Mouse (Mus musculus): ENCODE results near the gene Gpr65.
"Not testable (repeated sequence)": the region's sequence is repeated elsewhere in the genome, so short reads cannot be mapped to it uniquely, and the experiment has no call there.

The Gpr65 gene

DNA sequence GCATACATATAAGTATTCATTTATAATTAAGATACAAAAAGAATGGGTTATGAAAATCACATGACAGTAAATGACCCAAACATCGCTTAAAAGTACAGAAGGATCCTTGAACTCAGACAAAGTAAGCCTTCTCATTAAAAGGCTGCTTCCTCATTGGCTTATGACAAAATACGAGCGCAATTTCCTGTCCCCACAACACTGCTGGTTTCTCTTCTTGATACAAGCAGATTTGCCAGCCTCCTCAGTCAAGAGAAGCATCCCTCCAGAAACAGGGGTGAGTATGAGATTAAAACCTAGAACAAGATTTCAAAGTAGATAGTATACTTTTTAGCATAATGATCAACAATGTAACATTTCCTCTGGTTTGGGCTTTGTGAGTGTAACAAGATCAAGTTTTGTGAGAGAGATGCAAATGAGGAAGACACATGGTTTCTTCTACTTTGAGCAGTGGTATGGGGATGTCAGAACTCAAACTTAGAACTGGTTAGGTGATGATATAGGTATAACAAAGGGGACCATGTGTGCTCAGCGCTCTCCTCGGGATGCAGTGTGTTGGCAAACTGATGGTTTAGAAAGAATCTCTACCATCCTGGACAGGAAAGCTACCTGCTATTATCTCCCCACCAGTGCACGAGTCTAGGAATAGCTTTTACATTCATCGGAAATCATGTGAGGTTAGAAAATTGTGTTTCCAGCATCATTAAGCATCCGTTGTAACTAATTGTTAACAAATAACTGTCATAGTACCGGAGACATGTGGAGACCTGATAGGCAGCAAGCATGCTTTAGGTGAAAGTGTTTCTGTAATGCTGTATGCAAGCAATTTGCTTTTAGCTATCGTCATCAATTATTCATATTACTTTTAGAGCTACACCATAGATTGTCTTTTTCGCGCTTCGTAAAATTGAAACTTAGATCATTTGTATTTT is at the start of gene Gpr65:
Gene Gpr65, plus strand, starts transcription at position 195 of the 929 bp plus-strand sequence.
- peak; percentile 48 to 55 for DNase-seq (ENCODE audit: low spot score in 2 of 2)

DNA sequence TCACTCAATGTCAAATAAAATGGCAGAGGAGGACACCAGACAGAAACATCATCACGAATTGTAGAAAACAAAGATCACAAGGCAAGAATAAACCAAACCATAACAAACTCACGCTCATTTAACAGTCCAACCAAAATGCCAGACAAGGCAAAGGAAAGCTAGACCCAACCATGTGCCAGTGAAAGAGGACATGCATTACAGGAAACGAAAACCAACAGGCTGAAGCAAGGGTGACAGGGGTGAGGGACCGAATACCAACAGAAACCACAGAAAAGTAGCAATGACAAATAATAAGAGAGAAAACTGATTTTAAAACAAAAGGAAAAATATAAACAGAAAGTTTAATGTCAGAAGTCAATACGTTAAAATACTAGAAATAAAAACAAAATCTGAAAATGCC is 45.1 kb upstream of the Gpr65 start:
- DNase-seq (ENCODE audit: low spot score in 2 of 2) = no peak

DNA sequence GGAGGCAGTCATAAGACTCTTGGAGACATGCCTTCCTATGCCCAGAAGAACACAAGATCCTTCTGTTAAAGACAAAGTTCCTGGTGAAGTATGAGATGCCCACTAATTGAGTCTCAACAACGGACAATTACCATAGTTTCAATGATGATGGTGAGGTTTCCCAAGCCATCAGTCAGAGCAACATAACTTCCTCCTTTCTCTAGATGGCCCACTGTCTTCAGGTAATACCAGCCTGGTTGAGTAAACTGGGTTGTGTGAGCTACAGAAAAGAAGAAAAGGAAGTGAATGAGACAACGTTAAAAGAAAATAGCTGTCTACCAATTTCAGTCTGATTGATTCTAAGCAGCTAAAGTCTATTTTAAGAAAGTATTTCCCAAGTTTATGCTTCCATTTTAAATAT is 41.4 kb upstream of the Gpr65 start:
- DNase-seq (ENCODE audit: low spot score in 2 of 2) = no peak

DNA sequence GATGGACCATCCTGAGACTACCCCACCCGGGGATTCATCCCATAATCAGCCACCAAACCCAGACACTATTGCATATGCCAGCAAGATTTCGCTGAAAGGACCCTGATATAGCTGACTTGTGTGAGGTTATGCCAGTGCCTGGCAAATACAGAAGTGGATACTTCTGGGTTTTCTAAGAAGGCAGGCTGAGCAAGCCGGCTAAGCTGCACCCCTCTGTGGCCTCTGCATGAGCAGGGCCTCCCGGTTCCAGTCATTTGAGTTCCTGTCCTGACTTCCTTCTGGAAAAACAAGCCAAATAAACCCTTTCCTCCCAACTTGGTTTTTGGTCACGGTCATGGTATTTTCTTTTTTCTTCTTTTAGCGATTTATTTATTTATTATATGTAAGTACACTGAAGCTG is 30.0 kb upstream of the Gpr65 start:
- DNase-seq (ENCODE audit: low spot score in 2 of 2) = not testable (repeated sequence)

DNA sequence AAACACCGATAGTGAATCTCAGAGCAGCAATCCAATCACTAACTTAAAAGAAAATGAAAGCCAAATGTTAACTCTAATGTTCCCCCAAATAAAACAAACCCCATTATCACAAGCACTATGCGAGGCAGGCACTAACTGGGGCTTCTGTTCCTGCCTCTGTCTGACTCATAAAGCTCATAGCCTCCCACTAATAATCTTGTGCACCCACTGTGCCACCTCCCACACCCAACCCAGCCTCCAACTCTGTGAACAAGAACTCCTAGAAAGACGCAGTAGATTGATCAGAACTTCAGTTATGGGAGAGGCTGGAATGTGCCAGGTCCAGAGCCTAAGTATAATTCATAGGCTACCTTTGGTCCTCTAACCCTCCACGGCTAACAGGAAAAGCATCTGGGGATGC is 24.3 kb upstream of the Gpr65 start:
- no peak for DNase-seq (ENCODE audit: low spot score in 2 of 2)

DNA sequence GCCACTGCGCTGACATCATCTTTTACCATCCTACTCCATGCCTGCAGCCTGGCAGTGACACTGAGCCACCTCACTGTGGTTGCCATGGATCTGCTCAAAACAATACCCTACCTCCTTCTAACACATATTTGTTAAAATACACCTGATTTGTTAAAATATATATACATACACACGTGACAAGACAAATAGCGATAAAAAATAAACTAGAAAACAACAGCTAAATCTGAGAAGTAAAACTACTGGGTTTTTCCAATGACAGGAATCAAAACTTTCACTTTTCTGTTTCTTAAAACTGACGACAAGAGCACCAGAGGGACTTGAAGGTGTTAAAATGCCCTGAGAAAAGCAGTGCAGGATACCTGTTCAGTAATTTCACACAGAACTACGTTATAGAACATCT is 23.6 kb upstream of the Gpr65 start:
- no peak for DNase-seq (ENCODE audit: low spot score in 2 of 2)

DNA sequence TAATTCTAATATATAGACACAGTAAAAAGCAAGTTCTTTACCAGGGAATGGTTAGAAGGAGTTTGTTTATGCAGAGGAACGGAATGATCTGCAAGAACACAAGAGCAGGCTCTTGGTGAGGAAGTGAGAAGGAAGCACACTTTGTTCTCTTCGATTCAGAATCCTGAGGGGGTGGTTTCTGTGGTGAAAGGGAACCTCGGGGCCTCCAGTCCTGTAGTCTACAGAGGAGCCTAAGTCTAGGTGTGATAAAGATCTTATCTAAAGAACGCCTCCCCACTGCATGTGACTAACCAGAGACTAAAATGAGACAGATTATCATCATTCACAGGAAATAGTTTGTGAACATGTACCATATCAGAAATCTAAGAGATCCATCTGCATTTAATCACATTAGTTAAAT is 21.6 kb upstream of the Gpr65 start:
- peak in 1 of 2 experiments; percentile 32 for DNase-seq (ENCODE audit: low spot score in 2 of 2)

DNA sequence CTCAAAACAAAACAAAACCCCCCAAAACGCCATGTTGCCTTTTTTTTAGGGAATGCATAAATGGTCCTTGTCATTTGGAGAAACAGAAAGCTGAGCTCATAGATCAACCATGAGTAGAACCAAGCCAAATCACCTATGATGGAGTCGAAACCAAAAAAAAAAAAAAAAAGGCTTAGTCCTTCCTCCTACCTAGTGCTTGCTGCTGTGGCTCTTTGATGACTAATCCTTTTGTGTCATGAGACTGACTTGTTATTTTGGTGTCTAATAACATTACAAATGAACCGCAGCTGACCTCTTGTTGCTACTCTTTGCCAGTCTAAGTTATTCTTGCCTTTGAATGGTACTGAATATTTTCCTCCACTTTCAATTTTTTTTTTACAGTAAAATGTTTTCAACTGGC is 18.8 kb upstream of the Gpr65 start:
- no peak for DNase-seq (ENCODE audit: low spot score in 2 of 2)

DNA sequence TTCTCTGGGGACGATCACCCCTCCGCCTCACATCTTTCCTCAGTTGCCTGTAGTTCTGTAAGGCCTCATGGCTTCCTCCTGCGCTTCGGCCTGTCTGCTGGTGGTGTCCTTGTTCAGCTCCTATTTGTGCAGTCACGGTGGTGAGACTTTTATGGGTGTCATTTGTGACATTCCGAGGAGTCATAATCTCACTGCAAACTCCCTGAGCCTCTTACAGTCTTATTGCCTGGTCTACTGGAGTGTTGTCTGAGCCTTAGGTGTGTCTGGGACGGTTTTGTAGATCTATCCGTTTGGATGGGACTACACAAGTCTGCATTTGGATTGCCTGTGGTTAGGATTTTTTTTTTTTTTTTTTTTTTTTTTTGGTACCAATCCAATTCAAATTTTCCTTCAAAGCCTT is 18.1 kb upstream of the Gpr65 start:
- no peak for DNase-seq (ENCODE audit: low spot score in 2 of 2)

DNA sequence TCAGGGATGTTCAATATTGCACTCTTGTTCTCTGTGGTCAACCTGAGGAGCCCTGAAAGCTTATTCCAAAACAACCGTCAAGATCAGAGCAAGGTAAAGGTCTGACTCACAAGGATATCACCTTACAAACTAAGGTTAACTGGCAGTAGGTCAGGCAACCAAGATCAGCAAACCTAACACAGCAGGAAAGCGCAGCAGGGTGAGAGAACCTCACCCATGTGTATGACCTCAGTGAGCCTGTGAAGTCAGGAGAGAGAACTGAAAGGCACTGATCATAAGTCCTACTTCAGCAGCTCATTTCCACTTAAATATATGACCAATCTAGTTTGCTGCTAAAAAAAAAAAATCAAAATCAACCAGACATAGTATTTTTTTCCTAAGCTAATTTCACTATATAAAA is 16.0 kb upstream of the Gpr65 start:
- no peak for DNase-seq (ENCODE audit: low spot score in 2 of 2)

DNA sequence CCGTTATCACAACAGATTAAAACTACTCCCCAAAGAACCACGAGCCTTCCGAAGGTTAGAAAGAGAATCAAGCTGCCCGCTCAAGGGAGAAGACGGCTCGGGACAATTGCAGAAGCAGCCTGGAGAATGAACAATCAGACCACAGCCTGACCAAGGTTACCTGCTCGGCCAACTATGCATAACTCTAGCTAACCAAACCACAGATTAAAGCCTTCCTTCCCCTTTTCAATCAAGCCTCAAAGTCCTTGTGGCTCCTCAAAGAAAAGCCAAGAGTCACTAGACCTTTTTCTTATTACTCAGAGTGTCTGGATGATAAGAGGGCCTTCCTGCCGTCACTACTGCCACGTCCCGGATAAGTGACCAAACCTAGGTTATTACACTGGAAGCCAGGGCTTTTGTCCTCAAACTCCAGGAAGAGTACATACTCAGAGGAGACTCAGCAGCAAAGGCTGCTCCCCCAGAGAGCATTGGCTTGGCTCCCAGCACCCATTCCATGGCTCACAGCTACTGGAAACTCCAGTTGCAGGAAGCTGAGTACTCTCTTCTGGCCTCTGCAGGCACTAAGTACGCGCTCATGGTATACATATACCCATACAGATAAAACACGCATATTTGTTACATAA is 13.0 kb upstream of the Gpr65 start:
- peak in 1 of 2 experiments; percentile 12 for DNase-seq (ENCODE audit: low spot score in 2 of 2)

DNA sequence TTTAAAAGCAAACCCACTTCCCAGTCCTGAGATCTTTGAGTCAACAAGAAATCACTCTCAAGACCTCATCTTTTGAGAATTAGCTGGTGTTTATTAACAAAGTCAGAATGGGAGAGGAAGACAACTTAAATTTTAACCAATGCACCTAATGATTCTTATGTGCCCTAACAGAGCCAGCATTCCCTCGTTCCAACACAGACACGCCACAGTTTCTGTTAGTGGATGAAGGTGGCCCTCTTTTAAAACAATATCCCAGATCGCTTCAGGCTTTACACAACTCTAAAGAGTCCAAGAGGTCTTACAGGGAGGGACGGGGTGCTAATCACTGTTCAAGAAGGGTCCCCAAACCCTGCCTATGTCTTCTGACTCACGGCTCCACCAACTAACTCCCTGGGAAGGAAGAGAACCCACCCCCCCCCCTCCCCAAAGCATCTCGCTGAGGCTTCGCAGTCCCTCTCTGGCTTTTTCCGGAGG is 10.0 kb upstream of the Gpr65 start:
- no peak for DNase-seq (ENCODE audit: low spot score in 2 of 2)

DNA sequence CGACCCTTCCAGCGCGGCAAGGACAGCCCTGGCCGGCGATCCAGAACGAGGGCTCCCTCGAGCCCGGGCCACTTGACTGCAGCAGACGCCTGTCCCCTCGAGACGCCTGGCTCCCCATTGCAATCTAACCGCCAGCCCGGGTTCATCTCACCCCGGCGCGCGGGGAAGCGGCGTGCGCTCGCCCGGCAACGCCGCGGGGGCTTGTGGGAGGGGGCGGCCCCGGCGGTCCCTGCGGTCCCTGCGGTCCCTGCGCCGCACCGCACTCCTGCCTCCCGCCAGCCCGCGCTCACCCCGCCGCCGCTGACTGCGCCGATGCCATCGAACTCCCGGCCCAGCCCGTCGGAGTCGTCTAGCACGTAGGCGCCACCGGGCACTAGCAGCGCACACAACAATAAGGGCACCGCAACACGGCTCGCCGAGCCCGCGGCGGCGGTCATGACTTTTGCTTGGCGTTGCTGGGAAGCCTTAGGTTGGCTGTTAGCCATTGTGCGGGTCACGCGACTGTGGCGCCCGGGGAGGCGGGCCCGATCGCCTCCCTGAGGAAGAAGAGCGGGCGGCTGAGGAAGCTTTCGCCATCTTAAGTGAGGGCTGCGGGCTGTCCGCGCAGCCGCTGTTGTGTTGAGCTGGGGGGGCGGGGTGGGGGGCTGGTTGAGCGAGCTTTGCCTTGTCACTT is 9.5 kb upstream of the Gpr65 start, which contains the start of gene Galc:
Gene Galc, minus strand, starts transcription at position 615 of the 673 bp plus-strand sequence.
- peak; percentile 76 to 82 for DNase-seq (ENCODE audit: low spot score in 2 of 2)

DNA sequence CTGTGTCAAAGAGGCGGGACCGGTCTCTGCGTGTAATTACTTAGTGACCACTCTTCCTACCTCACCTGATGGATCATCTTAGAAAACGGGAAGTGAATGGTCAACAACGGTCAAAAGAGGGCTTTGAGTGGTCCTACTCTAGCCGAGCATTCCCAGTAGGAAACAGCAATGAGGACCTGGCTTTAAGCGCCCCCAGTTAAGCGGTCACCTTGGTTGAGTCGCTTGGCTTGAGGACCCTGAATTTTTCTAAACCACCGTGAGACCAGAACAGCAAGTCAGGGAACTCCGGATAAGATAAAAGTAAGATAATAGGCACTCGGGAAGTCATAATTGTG is 8.9 kb upstream of the Gpr65 start:
- no peak for DNase-seq (ENCODE audit: low spot score in 2 of 2)

DNA sequence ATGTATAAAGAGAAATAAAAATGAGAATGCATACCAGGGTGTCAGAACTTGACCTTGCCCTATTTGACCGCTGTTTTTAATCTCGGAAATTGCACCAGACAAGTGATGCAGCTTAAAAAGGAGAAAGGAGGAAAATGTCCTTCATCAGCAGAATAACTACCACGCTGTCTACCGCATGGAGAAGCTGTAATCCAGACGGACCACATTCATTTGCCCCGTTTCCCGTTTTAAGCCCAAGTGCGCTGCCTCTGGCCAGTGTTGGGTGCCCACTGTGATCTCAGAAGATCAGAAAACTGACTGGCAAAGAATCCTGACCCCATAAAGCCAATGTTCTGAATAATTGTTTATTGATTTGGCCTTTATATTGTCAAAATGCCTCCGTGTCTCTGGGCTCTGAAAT is 2.7 kb upstream of the Gpr65 start:
- no peak for DNase-seq (ENCODE audit: low spot score in 2 of 2)

DNA sequence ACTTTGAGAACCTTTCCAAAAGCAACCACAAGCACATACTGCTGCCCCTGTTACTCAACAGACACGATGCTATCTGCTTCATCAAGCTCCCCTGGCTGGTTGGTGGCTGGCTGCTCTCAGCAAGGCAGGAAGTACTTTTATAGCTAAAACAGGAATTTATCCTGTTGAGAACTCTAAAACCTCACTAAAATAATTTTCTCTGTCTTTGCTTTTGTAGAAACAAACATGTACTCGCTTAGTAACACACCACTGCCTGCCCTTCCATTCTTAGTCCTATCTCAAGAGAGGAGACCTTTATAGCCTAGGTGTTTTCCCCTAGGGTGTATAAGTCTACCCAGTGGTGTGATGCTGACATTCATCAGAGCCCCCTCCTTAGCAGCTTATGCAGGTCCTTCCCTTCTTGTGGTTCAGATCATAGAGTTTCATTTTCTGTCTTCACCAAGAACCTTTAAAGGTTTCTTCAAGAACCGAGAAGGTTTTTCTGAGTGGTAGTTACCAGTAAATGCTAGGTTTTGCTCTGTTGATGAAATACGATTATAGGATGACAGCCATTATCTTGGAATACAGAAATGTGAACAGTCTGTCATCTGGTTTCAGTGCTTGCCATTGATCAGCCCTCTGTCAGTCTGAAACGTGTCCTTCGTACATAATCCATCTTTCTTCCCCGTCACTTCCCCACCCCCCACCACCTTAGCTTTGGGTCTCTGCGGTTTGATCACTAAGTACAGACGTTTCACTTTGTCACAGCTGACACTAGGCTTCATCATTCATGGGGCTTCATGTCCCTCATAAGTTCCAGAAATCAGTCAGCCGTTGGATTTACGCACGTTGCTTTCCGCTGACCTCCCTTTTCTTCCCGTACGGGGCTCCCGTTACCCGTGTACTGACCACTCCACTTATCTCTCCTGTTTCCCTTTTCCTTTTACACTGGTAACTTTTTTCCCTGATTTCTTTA is 1.6 kb downstream of the Gpr65 start:
- peak; percentile 51 to 55 for DNase-seq (ENCODE audit: low spot score in 2 of 2)

DNA sequence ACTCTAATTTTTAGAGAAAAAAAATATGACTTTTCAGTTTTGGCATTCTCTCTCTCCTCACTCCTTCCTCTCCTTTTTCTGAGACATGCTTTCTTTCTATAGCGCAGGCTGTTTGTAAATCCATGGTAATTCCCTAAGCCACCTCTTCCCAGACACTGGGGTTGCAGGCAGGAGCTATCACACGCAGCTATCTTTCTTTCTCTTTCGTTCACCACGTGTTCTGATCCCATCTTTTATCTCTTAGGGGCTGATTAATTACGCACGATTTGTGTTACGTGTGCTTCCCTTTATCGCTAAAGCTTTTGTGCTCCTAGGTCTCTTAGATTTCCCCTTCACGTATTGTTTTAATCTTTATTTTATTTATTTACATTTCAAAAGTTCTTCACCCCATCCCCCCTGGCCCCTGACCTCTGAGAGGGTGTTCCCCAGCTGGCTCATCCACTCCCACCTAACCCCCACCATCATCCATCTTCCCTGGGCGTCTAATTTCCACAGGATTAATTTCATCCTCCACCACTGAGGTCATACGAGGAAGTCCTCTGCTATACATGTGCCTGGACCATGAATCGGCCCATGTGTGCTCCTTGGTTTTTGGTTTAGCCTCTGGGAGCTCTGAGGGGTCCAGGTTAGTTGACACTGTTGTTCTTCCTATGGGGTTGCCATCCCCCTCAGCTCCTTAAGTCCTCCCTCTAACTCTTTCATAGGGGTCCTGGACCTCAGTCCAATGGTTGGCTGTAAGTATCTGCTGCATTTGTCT is 2.6 kb downstream of the Gpr65 start:
- no peak for DNase-seq (ENCODE audit: low spot score in 2 of 2)

DNA sequence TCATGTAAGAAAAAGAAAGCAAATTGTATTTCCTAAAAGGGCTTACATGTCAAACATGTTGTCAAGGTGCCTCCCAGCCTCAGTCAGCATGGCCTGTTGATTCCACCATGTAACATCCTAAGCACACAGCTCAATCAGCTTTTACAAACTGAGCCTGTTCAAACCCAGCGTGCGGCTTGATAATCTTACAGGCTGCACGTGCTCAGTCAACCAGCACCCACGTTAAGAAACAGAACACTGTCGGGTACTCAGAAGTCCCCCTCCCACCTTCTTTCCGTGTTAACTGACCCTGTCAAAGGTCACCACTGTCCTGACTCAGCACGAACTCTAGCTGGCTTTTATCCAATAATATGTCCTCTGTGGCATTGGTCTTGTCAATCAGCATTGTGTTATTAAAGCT is 4.0 kb downstream of the Gpr65 start:
- no peak for DNase-seq (ENCODE audit: low spot score in 2 of 2)

DNA sequence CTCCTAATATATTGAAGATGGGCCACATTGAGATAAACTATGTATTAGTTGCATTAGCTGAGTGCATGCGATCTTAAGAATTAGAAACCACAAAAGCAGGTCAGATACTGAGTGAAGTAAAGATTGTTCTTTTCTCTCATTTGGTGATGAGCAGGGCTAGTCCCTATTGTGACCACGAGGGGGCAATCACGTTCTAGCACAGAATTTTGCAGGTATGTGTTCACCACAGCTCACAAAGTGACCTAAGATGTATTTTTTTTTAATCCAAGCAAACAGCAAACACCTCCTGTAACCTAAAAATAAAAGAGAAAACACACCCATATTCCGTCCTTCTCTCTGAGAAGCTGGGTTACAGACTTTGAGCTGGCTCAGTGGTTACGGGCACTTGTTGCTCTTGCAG is 12.1 kb downstream of the Gpr65 start:
- peak in 1 of 2 experiments; percentile 47 for DNase-seq (ENCODE audit: low spot score in 2 of 2)

DNA sequence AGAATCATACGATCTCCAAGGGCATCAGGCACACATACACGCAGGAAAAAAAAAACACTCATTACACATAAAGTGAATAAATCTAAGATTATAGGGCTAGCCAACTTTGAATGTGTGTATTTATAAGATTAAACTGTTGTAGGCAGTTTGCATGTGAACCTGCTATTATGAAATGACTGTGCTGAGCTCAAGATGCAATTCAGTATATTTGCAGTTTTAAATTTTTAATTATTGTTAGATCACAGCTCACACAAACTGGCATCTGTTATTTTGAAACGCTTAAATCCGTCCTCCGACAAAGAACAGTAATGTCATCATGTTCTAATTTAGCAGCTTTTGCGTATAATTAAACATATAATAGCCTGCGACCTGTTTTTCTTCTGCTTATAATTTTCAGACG is 12.6 kb downstream of the Gpr65 start:
- DNase-seq (ENCODE audit: low spot score in 2 of 2) = no peak
